Mouse (Mus musculus) bone marrow, adult 2 months (tissue): ENCODE measurements around the gene Mcm9. TPM values are rescaled to one million over a fixed set of nuclear protein-coding genes. Genes with fewer than 3 reads are reported as not detected.
"Not testable (repeated sequence)": the region's sequence is repeated elsewhere in the genome, so short reads cannot be mapped to it uniquely, and the experiment has no call there.

ENCODE experiments used
- H3K27ac ChIP-seq: fragments of 200-500 bp; 2 replicates; pipeline ENCODE4 v1.5.1; 2012; ENCODE audit warnings: low read depth, mild to moderate bottlenecking, control low read depth, inconsistent platforms, low read length; ENCODE audit not compliant: control insufficient read depth, poor library complexity, insufficient read depth
- H3K4me1 ChIP-seq: fragments of 200-500 bp; 2 replicates; pipeline ENCODE4 v1.6.1; 2011; ENCODE audit warnings: low read length; ENCODE audit not compliant: control insufficient read depth, insufficient read depth
- H3K4me3 ChIP-seq: fragments of 200-500 bp; replicated peaks from 2 replicates; pipeline ENCODE3; 2011; ENCODE audit warnings: mild to moderate bottlenecking, low read depth, low read length, control low read depth; ENCODE audit not compliant: control insufficient read depth
- CTCF ChIP-seq: fragments of 200-500 bp; IDR thresholded peaks from 2 replicates; pipeline ENCODE4 v1.5.1; 2011; ENCODE audit warnings: low read length, control low read depth; ENCODE audit not compliant: control insufficient read depth, insufficient read depth
- POLR2A ChIP-seq: fragments of 200-500 bp; IDR thresholded peaks from 2 replicates; pipeline ENCODE4 v1.6.1; 2011; ENCODE audit warnings: low read depth, mild to moderate bottlenecking, control low read depth, low read length, borderline replicate concordance; ENCODE audit not compliant: control insufficient read depth
- WGBS: fragments of 180-500 bp; shearing (Covaris S2); methylation state at CpG from one replicate; pipeline ENCODE4 v1.1.7; 2018; 5-methylcytosine and 5-hydroxymethylcytosine counted together
- polyA plus RNA-seq: library from polyadenylated mRNA; stranded (reverse); fragments of >200 nt; gene quantifications from 2 replicates; pipeline ENCODE4 v1.2.4, GENCODE M21; 2011; ENCODE audit warnings: low replicate concordance; ENCODE audit not compliant: missing spikeins, insufficient read depth, insufficient read length

The Mcm9 gene
- polyA plus RNA-seq: 5.9 and 10.9 TPM in 2 replicates

DNA sequence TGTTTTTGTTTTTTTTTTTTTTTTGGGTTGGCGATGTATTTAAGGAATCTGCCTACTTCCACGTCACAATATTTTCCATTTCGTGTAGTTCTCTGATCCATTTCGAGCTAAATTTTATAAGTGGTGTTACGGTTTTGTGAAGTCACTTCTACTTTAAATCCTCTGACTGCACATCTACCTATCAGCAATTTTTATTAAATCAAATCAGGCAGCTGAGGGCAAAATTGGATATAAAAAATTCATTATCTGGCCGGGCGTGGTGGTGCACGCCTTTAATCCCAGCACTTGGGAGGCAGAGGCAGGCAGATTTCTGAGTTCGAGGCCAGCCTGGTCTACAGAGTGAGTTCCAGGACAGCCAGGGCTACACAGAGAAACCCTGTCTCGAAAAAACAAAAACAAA lies at the start of gene Mcm9:
Mcm9 (minus strand) TSS at position 101 of the 400 bp plus-strand sequence.
- Histone ChIP-seq H3K4me3 (peak within 1 kb of the TSS; percentile 82), H3K27ac (peak within 1 kb of the TSS; percentile 94)
- 47% methylated on average over 10 of the region's 10 CpGs for WGBS
- not testable (repeated sequence) for H3K4me1 ChIP-seq

DNA sequence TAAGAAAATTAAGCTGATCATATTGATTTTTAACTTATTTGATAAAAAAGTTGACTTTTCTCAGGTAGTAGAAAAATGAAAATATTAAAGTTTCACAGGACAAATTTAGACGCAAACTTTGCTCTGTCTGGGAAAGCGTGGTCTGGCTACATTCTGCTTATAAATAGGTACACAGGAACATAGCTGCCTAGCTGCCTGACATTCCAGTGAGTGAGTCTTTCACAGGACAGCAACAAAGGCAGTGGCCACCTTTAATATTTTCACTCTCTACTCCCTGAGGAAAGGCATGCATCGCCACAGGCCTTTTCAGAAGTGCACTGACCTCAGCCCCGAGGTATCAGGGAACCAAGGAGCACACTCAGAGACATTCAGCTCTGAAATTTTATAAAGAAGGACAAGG lies 31.5 kb upstream of the Mcm9 start:
- Histone ChIP-seq H3K4me1 (no peaks in the 10 kb centered on the region), H3K4me3 (no peak overlapping the region), H3K27ac (no peak overlapping the region)
- TF ChIP-seq CTCF: no peak
- 87% methylated on average over 4 of the region's 4 CpGs for WGBS

DNA sequence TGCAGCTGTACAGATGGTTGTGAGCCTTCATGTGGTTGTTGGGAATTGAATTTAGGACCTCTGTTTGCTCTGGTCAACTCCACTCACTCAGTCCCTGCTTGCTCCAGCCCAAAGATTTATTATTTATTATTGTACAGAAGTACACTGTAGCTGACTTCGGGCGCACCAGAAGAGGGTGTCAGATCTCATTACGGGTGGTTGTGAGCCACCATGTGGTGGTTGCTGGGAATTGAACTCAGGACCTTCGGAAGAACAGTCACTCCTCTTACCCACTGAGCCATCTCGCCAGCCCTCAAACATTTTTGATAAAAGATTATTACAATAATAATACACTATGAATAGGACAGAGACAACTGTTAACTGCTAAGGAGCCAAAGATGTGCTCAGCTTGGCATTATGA lies 24.0 kb upstream of the Mcm9 start:
- WGBS: 64% methylated on average over 5 of the region's 5 CpGs
- H3K4me3 ChIP-seq, H3K4me1 ChIP-seq, H3K27ac ChIP-seq: not testable (repeated sequence)

DNA sequence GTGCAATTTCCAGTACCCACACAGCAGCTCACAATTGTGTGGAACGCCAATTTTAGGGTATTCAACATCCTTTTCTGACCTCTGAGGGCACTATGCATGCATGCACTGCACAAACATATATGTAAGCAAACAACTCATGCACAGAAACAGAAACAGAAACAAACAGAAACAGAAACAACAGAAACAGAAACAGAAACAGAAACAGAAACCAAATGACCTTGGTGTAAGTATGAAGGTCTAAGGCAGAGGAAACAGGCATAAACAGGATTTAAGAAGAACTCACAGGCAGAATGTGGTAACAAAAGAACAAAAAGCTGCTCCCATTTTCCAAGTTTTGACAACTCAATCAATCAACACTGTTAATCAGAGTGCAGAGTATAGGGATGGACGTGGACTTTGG lies 20.4 kb upstream of the Mcm9 start:
- no peak for TF ChIP-seq POLR2A
- TF ChIP-seq CTCF: no peak
- 82% methylated on average over 2 of the region's 2 CpGs for WGBS
- H3K27ac ChIP-seq: no peak overlapping the region
- no peaks in the 10 kb centered on the region for H3K4me1 ChIP-seq
- H3K4me3 ChIP-seq: no peak overlapping the region

DNA sequence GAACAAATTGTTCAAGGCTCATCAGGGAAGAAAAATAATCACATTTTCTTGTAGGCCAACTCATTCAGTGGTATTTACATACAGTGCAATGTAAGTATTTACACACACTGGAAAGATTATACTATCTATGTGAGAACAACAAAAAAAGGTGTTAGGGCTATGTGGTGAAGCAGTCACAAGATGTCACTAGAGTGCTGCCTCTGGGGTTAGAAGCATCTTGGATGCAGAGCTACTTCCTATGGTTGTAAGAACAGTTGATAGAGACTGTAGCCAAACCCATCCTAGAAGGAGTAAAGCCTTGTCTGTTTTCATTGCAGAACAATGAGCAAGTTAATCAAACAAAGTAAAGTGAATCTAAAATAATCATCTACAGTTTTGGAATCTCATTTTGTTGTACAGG lies 11.3 kb upstream of the Mcm9 start:
- TF ChIP-seq POLR2A: no peak
- no peaks in the 10 kb centered on the region for H3K4me1 ChIP-seq
- H3K27ac ChIP-seq: no peak overlapping the region
- H3K4me3 ChIP-seq: no peak overlapping the region

DNA sequence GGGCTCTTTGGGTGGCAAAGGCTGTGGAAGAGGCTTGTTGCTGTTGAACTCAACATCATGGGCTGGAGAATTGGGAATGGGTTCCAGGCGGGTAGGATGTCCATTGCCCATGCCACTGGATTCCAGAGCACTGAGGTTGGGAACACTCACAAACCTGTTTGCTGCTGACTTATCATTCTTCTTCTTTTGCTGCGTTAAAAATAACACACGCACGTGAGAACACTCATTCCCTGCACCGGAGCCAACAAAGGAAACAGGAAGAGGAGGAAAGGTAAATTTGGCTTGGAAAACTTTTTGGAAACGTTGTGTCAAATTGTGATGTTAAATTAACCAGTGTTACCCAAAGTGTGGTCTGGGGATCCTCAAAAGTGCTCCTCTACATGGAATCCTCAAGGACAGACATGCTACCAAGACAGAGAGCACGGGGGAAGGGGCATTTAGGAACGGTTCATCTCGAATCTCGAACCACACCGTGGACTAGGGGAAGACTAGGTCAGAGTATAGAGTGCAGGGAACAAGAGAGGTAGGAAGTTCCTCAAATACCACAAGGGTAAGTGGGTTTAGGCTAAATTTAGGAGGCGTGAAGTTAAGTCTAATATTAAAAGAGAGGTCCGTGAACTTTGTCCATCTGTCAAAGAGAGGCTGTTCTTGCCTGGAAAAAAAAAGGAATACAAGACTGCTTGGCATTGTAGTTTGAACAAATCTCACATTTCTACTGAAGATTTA lies 5.2 kb upstream of the Mcm9 start:
- H3K27ac ChIP-seq: no peak overlapping the region
- no peak overlapping the region for H3K4me3 ChIP-seq
- no peaks in the 10 kb centered on the region for H3K4me1 ChIP-seq
- WGBS: 11% methylated on average over 13 of the region's 13 CpGs
- TF ChIP-seq CTCF: no peak
- no peak for TF ChIP-seq POLR2A

DNA sequence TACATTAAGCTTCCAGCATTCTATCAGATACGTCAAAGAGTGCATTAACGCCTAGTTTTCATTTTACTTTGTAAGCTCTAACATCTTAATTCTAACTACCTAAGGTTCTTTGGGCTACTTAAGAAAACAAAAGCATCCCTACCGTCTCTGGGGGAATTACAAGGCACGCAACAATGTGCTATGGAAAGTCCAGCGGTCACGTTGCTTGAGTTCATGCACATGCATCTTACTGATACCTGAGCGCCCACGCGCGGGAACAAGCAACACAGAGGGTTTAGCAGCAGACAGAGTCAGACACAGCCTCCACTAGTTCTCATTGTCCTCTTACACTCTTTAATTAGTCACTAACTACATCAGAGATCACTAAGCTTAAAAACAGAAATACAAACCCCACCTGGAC lies 3.9 kb upstream of the Mcm9 start:
- TF ChIP-seq CTCF: no peak
- TF ChIP-seq POLR2A: no peak
- H3K4me3 ChIP-seq: no peak overlapping the region
- no peaks in the 10 kb centered on the region for H3K4me1 ChIP-seq
- no peak overlapping the region for H3K27ac ChIP-seq
- WGBS: 88% methylated on average over 10 of the region's 10 CpGs

DNA sequence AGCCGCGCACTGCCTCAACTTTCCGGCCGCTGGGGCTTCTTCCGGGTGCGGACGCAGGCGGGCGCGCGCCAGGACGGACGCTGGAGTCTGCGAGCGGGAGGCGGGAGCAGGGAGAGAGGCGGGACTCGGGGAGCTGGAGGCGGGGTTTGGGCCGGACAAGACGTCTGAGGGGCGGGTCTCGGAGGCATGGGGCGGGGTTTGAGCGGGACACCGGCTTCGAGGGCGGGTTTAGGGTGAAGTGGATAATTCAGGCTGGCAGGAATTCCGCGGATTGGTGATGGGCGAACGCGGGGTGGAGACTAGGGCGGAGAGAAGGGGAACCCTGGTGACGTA lies 355 bp downstream of the Mcm9 start:
- peak overlapping the region; percentile 94 for H3K27ac ChIP-seq
- under 1% methylated on average over 35 of the region's 35 CpGs for WGBS

DNA sequence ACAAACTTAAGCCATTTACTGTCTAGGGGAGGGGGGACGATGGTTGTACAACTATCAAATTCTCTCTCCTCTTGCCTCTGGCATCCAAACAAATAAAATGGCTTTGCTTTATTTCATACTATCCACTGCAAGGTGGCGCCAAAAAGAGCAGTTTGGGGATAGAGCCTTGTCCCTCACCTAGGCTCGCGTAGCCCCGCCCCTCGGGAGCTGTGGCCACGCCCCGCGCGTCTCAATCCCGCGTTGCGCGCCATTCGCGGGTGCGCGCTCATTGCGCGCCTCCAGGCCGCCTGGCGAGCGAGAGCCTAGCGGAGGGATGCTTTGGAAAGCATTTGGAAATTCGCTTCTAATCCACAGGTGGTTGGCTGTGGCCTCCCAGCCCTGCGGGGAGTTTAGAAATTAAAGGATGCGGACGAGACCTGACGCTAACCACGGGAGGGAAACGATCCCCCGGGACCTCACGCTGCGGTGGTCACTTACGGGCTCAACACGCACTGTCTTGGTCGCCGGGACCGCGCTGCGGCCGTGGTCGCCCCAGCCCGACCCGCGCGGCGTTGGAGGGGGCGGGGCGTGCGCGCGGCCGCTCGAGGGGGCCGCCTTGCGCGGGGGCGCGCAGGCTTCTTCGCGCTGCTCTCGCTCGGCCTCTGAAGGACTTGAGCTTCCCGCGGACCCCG lies 857 bp downstream of the Mcm9 start:
- H3K27ac ChIP-seq: peak overlapping the region; percentile 94
- WGBS: under 1% methylated on average over 67 of the region's 67 CpGs
- TF ChIP-seq POLR2A (peak; percentile 75; the same call in 1 of the 2 replicates), CTCF (peak; percentile 20; the same call in 1 of the 2 replicates)

More for the DNA sequence above, 355 bp downstream of the Mcm9 start:
- Histone ChIP-seq H3K4me3 (peak overlapping the region; percentile 82), H3K4me1 (no peaks in the 10 kb centered on the region)
- TF ChIP-seq POLR2A (peak; percentile 52; the same call in 1 of the 2 replicates), CTCF (no peak)

More for the DNA sequence above, 857 bp downstream of the Mcm9 start:
- Histone ChIP-seq H3K4me3 (peak overlapping the region; percentile 82), H3K4me1 (no peaks in the 10 kb centered on the region)
